Mouse (Mus musculus) 3T3-L1 (cell line): ENCODE results near the gene Cmtm2a.
"Not testable (repeated sequence)": the region's sequence is repeated elsewhere in the genome, so short reads cannot be mapped to it uniquely, and the experiment has no call there.

Source experiments
- DNase-seq: peaks from one replicate; pipeline ENCODE4 v3.0.0-alpha.2; 2015; ENCODE audit warnings: low read depth, low spot score

Cmtm2a gene

GRCm38 (mm10) chr8:104294396-104294795 lies 1.4 kb upstream of the Cmtm2a start:
- no peak for DNase-seq

DNA sequence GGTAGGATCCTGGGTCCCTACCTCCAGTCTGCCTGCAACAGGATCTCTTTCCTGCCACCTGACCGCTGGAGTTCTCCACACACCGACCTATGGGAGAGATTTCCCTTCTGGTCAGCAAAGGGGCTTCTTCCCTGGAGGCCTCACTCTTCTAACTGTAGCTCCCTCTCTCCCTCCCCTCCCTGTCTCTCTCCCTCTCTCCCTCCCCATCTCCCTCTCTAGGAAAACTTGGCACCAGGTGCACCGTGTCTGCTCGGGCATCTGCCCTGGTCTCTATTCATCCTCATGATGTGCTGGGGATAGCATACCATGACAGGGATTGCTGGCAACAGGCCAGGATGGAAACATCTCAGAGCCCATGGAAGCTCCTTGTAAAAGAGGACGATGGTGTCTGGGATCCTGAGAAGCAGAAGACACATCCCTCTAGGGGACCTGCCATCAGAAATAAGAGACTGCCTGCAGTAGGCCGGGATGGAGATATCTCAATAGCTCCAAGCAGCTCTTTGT lies 24.0 kb downstream of the Cmtm2a start:
- DNase-seq, result no peak

DNA sequence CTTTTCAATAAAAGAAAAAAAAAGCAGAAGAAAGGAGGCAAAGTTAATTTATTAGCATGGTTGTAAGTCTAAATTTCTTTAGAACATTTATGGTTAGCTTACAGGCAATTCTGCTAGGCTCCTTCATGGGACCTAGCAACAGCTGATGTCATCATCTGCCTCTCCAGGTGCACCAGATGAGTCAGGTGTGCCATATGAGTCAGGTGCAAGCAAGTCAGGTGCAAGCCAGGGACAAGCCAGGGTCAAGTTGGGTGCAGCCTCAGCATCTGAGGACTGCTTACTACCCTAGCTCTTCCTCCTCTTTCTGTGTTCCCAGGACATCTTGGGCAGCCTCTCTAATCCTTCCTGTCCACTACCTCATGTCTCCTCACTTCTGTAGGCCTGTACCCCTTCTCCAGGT lies 24.6 kb downstream of the Cmtm2a start:
- no peak for DNase-seq

GRCm38 (mm10) chr8:104264271-104264935 lies 28.6 kb downstream of the Cmtm2a start:
- DNase-seq, result not testable (repeated sequence)

- not testable (repeated sequence) for DNase-seq
Measured at GRCm38 (mm10) chr8:104261802-104262201, 31.2 kb downstream of the Cmtm2a start.

DNA sequence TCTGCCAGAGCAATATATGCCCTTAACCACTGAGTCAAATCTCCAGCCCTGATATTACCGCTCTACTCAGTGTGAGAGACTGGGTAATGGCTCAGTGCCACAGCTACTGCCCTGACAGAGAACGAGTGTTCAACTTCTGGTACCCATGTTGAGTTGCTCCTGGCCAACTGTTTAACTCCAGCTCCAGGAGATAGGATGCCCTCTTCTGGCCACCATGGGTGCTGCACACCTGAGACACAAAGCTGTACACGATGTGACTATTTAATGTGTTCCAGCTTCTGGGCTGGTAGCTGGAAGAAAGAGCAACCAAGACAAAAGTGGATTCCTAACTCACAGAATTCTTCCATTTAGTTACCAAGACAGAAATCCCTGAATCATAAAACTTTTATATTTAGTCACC lies 40.0 kb downstream of the Cmtm2a start:
- peak; percentile 57 for DNase-seq

DNA sequence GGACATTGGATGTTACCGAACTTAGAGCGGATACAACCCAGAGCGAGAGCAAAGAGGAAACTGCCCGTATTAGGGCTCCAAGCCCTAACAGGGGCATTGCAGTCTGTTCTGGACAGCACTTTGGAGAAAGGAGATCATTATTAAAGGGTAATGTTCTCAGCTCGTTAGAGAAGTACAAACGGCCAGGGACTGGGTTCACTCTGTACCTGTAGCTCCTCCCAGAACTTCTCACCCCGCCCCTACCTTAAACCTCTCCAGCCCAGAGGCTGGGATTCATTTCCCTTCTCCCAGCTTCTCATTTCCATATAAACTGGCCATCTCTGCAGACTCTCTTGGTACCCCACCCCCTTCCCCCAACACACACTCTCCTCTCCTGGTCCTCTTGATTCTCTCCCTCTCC lies 41.5 kb downstream of the Cmtm2a start:
- DNase-seq, result peak; percentile 48

DNA sequence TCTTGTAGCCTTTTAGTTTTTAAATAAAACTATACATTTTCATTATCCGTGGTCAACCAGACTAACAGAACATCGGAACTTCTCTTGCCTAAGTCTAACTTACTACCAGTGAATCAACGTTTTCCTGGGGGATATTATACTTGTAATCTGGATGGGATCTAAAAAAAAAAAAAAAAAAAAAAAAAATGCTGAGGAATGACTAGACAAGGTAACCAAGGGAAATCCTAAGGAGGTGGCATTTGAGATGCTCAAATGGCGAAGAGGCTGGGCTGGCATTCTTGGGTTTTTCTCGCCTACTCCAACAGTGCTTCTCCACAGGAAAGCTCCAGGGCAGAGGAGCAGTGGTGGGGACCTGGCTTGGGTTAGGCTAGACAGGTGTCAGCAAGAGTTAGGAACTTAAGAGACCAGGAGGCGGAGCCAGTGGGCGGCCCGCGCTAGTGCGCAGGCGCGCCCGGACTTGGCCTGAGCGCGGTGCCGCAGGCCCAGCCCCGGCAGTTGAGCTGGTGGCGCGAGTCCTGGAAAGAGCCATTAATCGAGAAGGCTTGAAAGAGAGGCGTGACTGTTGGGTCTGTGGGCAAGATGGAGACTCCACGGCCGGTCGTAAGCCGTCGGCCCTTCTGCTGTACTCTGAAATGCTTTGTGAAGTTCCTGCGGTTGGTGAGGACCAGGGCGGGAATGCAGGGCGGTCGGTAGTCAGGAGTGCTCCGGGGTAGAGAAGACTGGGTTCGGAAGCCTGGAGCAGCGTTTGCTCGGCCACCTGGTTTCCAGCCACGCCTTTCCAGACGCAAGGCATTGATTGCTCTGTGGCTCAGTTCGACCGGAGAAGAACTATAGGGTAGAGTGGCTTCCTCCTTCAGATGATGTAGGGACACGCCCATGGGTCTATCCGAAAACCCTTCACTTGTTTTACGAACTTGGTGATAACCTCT lies 42.3 kb downstream of the Cmtm2a start, which contains the start of gene Cklf:
Gene Cklf (plus strand): TSS at position 423 of the 929 bp plus-strand sequence.
- peak; percentile 94 for DNase-seq

DNA sequence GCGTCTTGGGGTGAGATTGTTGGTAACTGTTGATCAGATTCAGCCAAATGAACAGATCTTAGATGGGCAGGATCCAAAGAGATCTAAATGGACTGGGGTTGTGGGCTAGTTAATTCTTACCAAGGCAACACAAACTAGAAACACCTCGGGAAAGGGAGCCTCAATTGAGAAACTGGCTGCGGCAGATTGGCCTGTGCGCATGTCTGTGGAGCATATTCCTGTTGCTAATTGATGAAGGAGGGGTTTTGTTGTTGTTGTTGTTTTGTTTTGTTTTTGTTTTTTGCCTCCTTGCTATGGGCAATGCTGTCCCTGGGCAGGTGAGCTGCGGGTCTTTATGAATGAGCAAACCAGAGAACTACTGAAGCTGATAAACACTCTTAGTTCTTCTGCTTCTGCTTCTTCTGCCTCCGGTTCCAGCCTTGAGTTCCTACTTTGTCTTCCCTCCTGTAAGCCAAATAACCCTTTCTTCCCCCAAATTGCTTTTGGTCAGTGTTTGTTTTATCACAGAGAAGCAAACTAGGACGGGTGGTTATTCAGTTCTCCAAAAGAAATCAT lies 43.5 kb downstream of the Cmtm2a start:
- DNase-seq, result no peak

- peak; percentile 88 for DNase-seq
Measured at GRCm38 (mm10) chr8:104248276-104248675, 44.7 kb downstream of the Cmtm2a start, which contains the start of gene Tk2. Gene Tk2, minus strand, starts transcription at chr8:104248558.

- peak; percentile 25 for DNase-seq
Measured at GRCm38 (mm10) chr8:104247908-104248275, 45.1 kb downstream of the Cmtm2a start.

- DNase-seq, result peak; percentile 14
Measured at GRCm38 (mm10) chr8:104247054-104247907, 45.7 kb downstream of the Cmtm2a start.

DNA sequence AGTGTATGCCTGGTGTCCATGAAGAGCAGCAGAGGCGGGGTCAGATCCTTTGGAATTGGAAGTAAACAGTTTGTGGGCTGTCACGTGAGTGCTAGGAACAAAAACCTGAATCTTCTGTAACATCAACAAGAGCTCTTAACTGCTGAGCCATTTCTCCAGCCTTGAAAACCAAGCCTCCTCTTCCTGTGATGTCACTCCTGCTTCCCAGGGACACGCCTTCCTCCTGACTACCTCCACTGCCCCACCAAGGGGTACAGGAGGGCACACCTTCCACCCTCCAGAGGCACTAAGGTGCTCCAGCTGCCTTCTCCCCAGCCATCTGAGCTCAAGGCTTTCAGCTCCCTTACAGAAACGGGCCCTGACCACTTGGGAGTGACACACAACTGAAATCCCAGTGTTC lies 46.4 kb downstream of the Cmtm2a start:
- no peak for DNase-seq

DNA sequence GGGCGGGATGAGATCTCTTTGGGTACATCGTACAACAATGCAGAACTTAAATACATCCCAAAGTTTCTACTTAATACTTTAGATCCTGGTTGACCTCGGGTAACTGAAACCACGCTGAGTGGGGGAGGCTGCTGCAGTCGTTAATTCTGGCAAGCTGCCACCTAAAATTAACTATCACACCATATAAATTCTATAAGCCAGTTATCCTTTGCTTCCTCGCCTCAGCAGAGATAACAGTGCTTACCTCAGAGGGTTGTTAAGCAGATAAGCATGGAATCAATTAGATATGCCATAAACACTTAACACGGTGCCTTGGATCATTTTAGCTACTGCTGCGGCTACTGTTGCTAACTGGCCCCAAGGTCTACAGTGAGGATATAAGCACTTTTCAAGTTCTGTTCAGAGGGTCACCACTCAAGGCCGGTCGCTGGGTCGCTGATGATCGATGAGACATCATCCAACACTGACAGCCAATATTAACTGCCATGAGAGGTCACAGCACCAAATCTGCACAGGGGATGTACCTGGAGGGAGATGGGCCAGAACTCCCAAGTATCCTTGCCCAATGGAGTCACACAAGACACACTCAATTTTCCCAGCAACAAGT lies 50.8 kb downstream of the Cmtm2a start:
- no peak for DNase-seq

- no peak for DNase-seq
Measured at GRCm38 (mm10) chr8:104239418-104239861, 53.5 kb downstream of the Cmtm2a start.

GRCm38 (mm10) chr8:104234573-104234972 lies 58.4 kb downstream of the Cmtm2a start:
- DNase-seq, result peak; percentile 43

DNA sequence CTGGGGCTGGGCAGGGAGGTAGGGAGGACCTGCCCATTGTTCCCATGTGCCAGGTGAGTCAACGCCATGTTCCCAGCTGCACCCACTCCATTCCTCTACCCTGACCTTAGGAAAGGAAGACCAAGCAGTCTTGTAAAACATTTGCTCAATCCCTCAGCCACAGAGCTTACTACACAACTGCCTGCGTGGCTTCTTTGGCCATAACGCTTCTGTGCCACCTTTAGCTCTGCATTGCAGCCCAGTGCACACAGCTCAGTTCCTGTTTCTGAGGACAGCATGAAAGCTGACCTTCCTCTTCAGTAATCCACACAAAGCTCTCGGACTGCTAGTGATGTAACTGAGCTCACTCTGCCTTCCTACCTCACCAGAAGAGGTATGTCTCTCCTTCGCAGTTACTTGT lies 60.1 kb downstream of the Cmtm2a start:
- DNase-seq, result no peak

DNA sequence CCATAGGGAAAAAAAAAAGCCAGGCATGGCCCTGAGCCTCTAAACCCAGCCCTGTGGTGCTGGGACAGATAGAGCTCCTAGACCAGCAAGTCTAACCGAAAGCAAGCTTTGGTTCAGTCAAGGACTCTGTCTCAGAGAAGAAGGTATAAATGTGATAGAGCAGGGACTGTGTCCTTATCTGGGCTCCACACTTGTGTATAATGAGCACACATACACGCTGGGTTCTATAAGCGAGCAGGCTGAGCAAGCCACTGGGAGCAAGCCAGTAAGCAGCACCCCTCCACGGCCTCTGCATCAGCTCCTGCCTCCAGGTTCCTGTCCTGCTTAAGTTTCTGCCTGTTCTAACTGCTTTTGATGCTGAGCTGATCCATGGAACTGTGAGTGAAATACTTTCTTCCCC lies 60.9 kb downstream of the Cmtm2a start:
- no peak for DNase-seq
